Mouse (Mus musculus): Measurements from ENCODE around the gene Dynll2. TPM values are rescaled to one million over a fixed set of nuclear protein-coding genes. Genes with fewer than 3 reads are reported as not detected.

Gene Dynll2
- total RNA-seq (2014; rRNA removed) (51.3 and 62.1 TPM in 2 replicates), polyA plus RNA-seq (2015; fragmentation: Nextera tagmentation; extraction: Ambion mirVana) (59.7 and 60.5 TPM in 2 replicates)

DNA sequence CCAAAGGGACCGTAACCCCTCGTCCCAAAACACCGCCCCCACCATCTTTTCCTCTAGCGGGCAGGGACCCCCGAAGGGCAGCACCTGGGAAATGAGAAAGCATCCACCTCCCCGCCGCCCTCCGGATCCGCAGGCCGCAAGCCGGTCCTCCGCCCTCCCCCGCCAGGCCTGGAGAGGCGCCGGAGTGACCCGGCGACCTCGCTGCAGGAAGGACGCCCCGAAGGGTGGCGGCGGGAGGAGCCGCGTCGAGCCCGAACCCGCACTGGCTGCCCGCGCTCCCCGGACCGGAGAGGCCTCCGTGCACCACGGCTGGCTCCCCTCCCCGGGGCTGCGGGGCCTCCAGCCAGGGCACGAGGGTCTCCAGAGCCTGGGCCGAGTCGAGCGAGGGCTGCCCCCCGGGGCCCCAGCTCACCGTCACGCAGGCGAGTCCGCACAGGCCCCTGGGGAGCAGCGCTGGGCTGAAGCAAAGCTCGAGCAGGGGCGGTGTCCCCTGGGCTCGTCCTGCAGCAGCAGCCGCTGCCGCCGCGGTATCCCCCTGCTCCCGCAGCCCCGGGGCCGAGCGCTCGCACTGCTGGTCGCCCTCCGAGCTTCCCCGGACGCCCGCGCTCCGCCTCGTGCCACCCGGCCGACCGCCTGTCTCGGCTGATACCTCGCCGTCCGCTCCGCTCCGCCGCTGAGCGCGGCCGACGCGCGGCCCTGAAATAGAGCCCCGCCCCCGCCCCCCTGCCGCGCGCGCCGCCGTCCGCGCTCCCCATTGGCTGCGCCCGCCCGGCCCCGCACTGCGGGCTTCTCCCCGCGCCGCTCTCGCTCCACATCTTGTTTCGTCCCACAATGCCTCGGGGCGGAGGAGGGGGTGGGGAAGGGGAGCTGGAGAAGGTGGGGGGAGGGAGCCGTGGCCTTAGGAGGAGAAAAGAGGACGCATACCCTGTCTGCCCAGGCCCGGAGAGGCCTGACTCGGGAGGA lies at the start of gene Dynll2:
Gene Dynll2 (minus strand): TSS at position 703 of the 963 bp plus-strand sequence.
- H3K4me1 ChIP-seq (ENCODE audit: insufficient read depth, low read length): peaks cover 20% of the 10 kb centered on the region
- peaks cover 9% of the 10 kb centered on the region; the same call in 1 of the 2 replicates for H3K36me3 ChIP-seq (ENCODE audit: insufficient read depth, low read length)
- no peaks in the 10 kb centered on the region for H3K9me3 ChIP-seq (ENCODE audit: low read length)
- H3K4me3 ChIP-seq (ENCODE audit: low read length): peak within 1 kb of the TSS; percentile 99
- H3K9ac ChIP-seq (replicated peaks; ENCODE audit: low read length): peak within 1 kb of the TSS; percentile 98
- peak within 1 kb of the TSS; percentile 86 for H3K4me2 ChIP-seq (ENCODE audit: low read depth, low read length)
- DNase-seq (ENCODE audit: low spot score) (peak; percentile 98), ATAC-seq (peak; percentile 97)
- no peaks in the 10 kb centered on the region for H3K27me3 ChIP-seq (ENCODE audit: insufficient read depth, low read length)
- peak within 1 kb of the TSS; percentile 98 for H3K27ac ChIP-seq
- WGBS: under 1% methylated on average over 101 of the region's 107 CpGs
- no peak for TF ChIP-seq CTCF (IDR thresholded peaks at IDR 0.05; ENCODE audit: low read depth)

DNA sequence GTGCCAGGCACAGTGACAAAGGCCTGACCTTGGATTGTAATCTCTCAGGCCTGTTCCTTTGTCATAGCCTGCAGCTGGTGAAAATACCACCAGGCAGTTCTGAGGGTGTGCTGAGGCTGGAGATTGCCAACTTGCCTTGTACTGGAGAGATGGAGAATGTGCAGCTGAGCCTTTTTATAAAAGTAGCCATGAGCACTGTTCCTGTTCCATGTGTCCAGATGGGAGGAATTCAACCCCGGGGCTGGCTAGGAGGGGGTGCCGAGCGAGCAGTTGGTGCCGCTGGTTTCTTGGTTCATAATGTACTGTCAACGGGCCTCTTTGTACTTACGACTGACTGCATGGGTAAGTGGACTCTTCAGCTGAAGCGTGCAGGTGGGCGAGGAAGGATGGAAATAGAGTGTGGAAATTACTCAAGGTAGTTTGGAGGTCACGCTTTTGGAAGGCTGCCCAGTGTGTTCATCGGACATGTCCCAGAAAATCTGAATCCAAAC lies 49.5 kb upstream of the Dynll2 start:
- WGBS: 57% methylated on average over 10 of the region's 10 CpGs

DNA sequence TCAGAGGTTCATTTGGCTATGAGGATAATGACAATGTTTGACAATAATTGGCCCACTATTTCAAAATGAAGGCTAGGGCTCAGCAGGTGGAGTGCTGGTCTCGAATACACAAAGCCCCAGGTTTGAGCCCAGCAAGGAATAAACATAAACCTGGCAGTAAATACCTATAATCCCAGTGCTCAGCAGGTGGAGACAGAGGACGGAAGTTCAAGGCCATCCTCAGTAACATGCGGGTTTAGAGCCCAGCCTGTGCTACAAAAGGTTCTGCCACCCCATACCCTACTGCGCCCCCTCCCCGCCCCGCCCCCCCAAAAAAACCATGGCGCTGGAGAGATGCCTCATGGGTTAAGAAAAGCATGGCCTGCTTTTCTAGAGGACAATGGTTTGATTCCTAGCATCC lies 48.6 kb upstream of the Dynll2 start:
- H3K9ac ChIP-seq (replicated peaks; ENCODE audit: low read length): no peak overlapping the region
- 66% methylated on average over 7 of the region's 7 CpGs for WGBS
- H3K4me2 ChIP-seq (ENCODE audit: low read depth, low read length): no peak overlapping the region
- H3K9me3 ChIP-seq (ENCODE audit: low read length): no peaks in the 10 kb centered on the region
- no peak overlapping the region for H3K27ac ChIP-seq
- no peak for TF ChIP-seq CTCF (IDR thresholded peaks at IDR 0.05; ENCODE audit: low read depth)
- H3K36me3 ChIP-seq (ENCODE audit: insufficient read depth, low read length): no peaks in the 10 kb centered on the region
- no peak for ATAC-seq
- DNase-seq (ENCODE audit: low spot score): no peak
- no peaks in the 10 kb centered on the region for H3K4me1 ChIP-seq (ENCODE audit: insufficient read depth, low read length)
- H3K4me3 ChIP-seq (ENCODE audit: low read length): no peak overlapping the region
- no peaks in the 10 kb centered on the region for H3K27me3 ChIP-seq (ENCODE audit: insufficient read depth, low read length)

More for the DNA sequence above, 49.5 kb upstream of the Dynll2 start:
- TF ChIP-seq CTCF (IDR thresholded peaks at IDR 0.05; ENCODE audit: low read depth): no peak
- Histone ChIP-seq H3K36me3 (ENCODE audit: insufficient read depth, low read length) (no peaks in the 10 kb centered on the region), H3K27me3 (ENCODE audit: insufficient read depth, low read length) (no peaks in the 10 kb centered on the region), H3K9me3 (ENCODE audit: low read length) (no peaks in the 10 kb centered on the region), H3K4me2 (ENCODE audit: low read depth, low read length) (no peak overlapping the region), H3K4me1 (ENCODE audit: insufficient read depth, low read length) (no peaks in the 10 kb centered on the region), H3K4me3 (ENCODE audit: low read length) (no peak overlapping the region), H3K9ac (replicated peaks; ENCODE audit: low read length) (no peak overlapping the region), H3K27ac (no peak overlapping the region)
- peak; percentile 13 for DNase-seq (ENCODE audit: low spot score)
- 0 out of 2 replicates have a peak, but pooled peaks have one; percentile 12 for ATAC-seq

DNA sequence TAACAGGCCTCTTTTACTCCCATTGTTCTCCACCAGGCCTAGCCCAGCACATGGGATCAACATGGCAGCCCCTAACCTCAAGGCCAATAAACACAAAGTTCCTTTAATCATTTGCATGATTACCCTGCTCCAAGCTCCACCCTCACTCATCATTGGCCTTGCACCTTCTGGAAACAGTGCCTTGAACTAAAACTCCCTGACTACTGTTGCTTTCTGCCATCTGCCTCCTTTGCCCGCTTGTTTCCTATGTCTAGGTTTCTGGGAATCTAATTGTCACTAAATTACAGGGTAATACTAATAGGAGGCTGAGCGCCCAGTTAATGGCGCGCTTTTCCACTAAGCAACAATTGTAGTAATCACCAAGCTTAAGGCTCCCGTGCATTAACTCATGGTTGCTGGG lies 44.4 kb upstream of the Dynll2 start:
- Histone ChIP-seq H3K4me1 (ENCODE audit: insufficient read depth, low read length) (no peaks in the 10 kb centered on the region), H3K9ac (replicated peaks; ENCODE audit: low read length) (no peak overlapping the region), H3K36me3 (ENCODE audit: insufficient read depth, low read length) (no peaks in the 10 kb centered on the region), H3K4me3 (ENCODE audit: low read length) (no peak overlapping the region), H3K4me2 (ENCODE audit: low read depth, low read length) (no peak overlapping the region), H3K27ac (no peak overlapping the region), H3K27me3 (ENCODE audit: insufficient read depth, low read length) (no peaks in the 10 kb centered on the region), H3K9me3 (ENCODE audit: low read length) (no peaks in the 10 kb centered on the region)
- ATAC-seq: no peak
- DNase-seq (ENCODE audit: low spot score): no peak
- WGBS: 93% methylated on average over 5 of the region's 5 CpGs
- no peak for TF ChIP-seq CTCF (IDR thresholded peaks at IDR 0.05; ENCODE audit: low read depth)

DNA sequence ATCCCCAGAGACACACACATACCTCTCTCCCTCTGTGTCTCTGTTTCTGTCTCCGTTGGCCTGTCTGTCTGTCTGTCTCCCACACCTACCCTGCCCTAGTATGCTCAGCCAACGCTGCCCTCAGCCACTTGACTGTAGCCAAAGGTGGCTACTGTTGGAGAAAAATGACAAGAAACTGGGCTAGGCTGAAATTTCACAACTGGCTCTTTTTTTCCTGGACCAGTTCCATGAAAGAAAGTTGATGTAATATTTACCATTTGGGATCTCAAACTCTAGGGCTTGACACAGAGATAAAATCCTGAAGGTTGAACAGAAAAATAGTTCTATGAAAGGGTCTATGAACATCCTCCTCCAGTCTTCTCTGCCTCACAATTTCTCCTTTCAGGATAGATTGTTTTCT lies 43.5 kb upstream of the Dynll2 start:
- no peaks in the 10 kb centered on the region for H3K36me3 ChIP-seq (ENCODE audit: insufficient read depth, low read length)
- TF ChIP-seq CTCF (IDR thresholded peaks at IDR 0.05; ENCODE audit: low read depth): no peak
- H3K27ac ChIP-seq: no peak overlapping the region
- no peaks in the 10 kb centered on the region for H3K9me3 ChIP-seq (ENCODE audit: low read length)
- no peak overlapping the region for H3K9ac ChIP-seq (replicated peaks; ENCODE audit: low read length)
- DNase-seq (ENCODE audit: low spot score) (no peak), ATAC-seq (no peak)
- 92% methylated on average over 2 of the region's 2 CpGs for WGBS
- no peak overlapping the region for H3K4me2 ChIP-seq (ENCODE audit: low read depth, low read length)
- no peaks in the 10 kb centered on the region for H3K27me3 ChIP-seq (ENCODE audit: insufficient read depth, low read length)
- no peak overlapping the region for H3K4me3 ChIP-seq (ENCODE audit: low read length)
- H3K4me1 ChIP-seq (ENCODE audit: insufficient read depth, low read length): no peaks in the 10 kb centered on the region

DNA sequence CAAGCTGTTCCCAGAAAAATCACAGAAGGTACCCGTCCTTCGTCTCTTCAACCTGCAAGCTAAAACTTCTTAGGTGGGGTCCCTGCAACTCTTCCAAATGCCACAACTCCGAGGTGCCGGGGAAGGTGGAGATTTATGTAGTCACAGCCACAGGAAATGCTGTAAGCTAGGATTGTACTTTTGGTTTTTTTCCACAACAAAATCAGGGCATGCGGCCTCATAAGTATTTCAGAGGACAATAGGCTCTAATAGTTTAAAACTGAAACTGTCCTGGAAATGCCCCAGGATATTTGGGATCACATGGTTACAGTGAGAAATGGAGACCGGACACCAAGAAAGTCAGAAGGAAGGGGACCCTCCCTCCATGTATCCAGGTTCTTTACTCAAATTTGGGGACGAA lies 42.9 kb upstream of the Dynll2 start:
- H3K36me3 ChIP-seq (ENCODE audit: insufficient read depth, low read length): no peaks in the 10 kb centered on the region
- H3K9ac ChIP-seq (replicated peaks; ENCODE audit: low read length): no peak overlapping the region
- H3K4me2 ChIP-seq (ENCODE audit: low read depth, low read length): no peak overlapping the region
- no peaks in the 10 kb centered on the region for H3K4me1 ChIP-seq (ENCODE audit: insufficient read depth, low read length)
- no peak overlapping the region for H3K4me3 ChIP-seq (ENCODE audit: low read length)
- ATAC-seq: no peak
- no peaks in the 10 kb centered on the region for H3K9me3 ChIP-seq (ENCODE audit: low read length)
- DNase-seq (ENCODE audit: low spot score): no peak
- no peak for TF ChIP-seq CTCF (IDR thresholded peaks at IDR 0.05; ENCODE audit: low read depth)
- H3K27ac ChIP-seq: no peak overlapping the region
- no peaks in the 10 kb centered on the region for H3K27me3 ChIP-seq (ENCODE audit: insufficient read depth, low read length)
- WGBS: 91% methylated on average over 7 of the region's 7 CpGs
